Mouse (Mus musculus): Measurements from ENCODE around the gene Clps. TPM values are rescaled to one million over a fixed set of nuclear protein-coding genes. Genes with fewer than 3 reads are reported as not detected.

Gene Clps
- polyA plus RNA-seq, 1 experiment from 2014 or later, result 323 TPM

GRCm38 (mm10) chr17:28512696-28513095 is 47.9 kb downstream of the Clps start:
- H3K4me2 ChIP-seq (ENCODE audit: low read length), result no peak overlapping the region
- H3K4me1 ChIP-seq (replicated peaks; ENCODE audit: control insufficient read depth, insufficient read depth, low read length), result peaks cover 37% of the 10 kb centered on the region
- H3K27ac ChIP-seq (ENCODE audit: low read depth), result no peak overlapping the region
- DNase-seq (ENCODE audit: low spot score), result no peak
- H3K9me3 ChIP-seq (ENCODE audit: control insufficient read depth, low read length), result no peaks in the 10 kb centered on the region
- 34% methylated on average over 6 of the region's 6 CpGs for WGBS
- no peaks in the 10 kb centered on the region for H3K36me3 ChIP-seq (ENCODE audit: control insufficient read depth, insufficient read depth, low read length)
- no peak overlapping the region for H3K4me3 ChIP-seq (ENCODE audit: low read depth, low read length)
- no peak overlapping the region for H3K9ac ChIP-seq (ENCODE audit: low read length)
- no peaks in the 10 kb centered on the region for H3K27me3 ChIP-seq (replicated peaks; ENCODE audit: control insufficient read depth, insufficient read depth, low read length)
- ATAC-seq (replicated peaks; ENCODE audit: low FRiP score, low TSS enrichment, low read depth), result no peak

- Histone ChIP-seq H3K36me3 (ENCODE audit: control insufficient read depth, insufficient read depth, low read length) (no peaks in the 10 kb centered on the region), H3K4me2 (ENCODE audit: low read length) (no peak overlapping the region), H3K9me3 (ENCODE audit: control insufficient read depth, low read length) (no peaks in the 10 kb centered on the region), H3K27ac (ENCODE audit: low read depth) (no peak overlapping the region), H3K9ac (ENCODE audit: low read length) (no peak overlapping the region), H3K4me3 (ENCODE audit: low read depth, low read length) (no peak overlapping the region), H3K27me3 (replicated peaks; ENCODE audit: control insufficient read depth, insufficient read depth, low read length) (no peaks in the 10 kb centered on the region), H3K4me1 (replicated peaks; ENCODE audit: control insufficient read depth, insufficient read depth, low read length) (peaks cover 41% of the 10 kb centered on the region)
- DNase-seq (ENCODE audit: low spot score) (no peak), ATAC-seq (replicated peaks; ENCODE audit: low FRiP score, low TSS enrichment, low read depth) (no peak)
- WGBS, result 36% methylated on average over 9 of the region's 9 CpGs
These were observed 48.7 kb downstream of the Clps start for GRCm38 (mm10) chr17:28511616-28512541.

GRCm38 (mm10) chr17:28510445-28511342 is 49.9 kb downstream of the Clps start:
- WGBS, result 6% methylated on average over 28 of the region's 28 CpGs
- H3K9me3 ChIP-seq (ENCODE audit: control insufficient read depth, low read length), result no peaks in the 10 kb centered on the region
- H3K9ac ChIP-seq (ENCODE audit: low read length), result peak overlapping the region; percentile 27
- H3K4me2 ChIP-seq (ENCODE audit: low read length), result peak overlapping the region; percentile 45
- ATAC-seq (replicated peaks; ENCODE audit: low FRiP score, low TSS enrichment, low read depth) (no peak), DNase-seq (ENCODE audit: low spot score) (no peak)
- peak overlapping the region; percentile 33; the same call in 1 of the 2 replicates for H3K27ac ChIP-seq (ENCODE audit: low read depth)
- H3K36me3 ChIP-seq (ENCODE audit: control insufficient read depth, insufficient read depth, low read length), result no peaks in the 10 kb centered on the region
- no peaks in the 10 kb centered on the region for H3K27me3 ChIP-seq (replicated peaks; ENCODE audit: control insufficient read depth, insufficient read depth, low read length)
- peak overlapping the region; percentile 15 for H3K4me3 ChIP-seq (ENCODE audit: low read depth, low read length)
- peaks cover 34% of the 10 kb centered on the region for H3K4me1 ChIP-seq (replicated peaks; ENCODE audit: control insufficient read depth, insufficient read depth, low read length)

Small RNAs within 50 kb of the gene (microRNA-seq; reads per million reads assigned to microRNA genes)
- gene Gm25195 (not detected), gene Mir6969 (not detected)

Other genes with a start within 250 kb of the Clps start
- gene Fance, start 247.2 kb downstream of the Clps start, polyA plus RNA-seq (2014; fragmentation: Nextera tagmentation; extraction: Ambion mirVana), result 27.3 and 33.7 TPM in 2 replicates
- gene Rpl10a, start 232.3 kb downstream of the Clps start, polyA plus RNA-seq (2014; fragmentation: Nextera tagmentation; extraction: Ambion mirVana), result 909 and 955 TPM in 2 replicates
- gene Tead3, start 209.9 kb downstream of the Clps start, polyA plus RNA-seq (2014; fragmentation: Nextera tagmentation; extraction: Ambion mirVana), result 12.0 and 13.3 TPM in 2 replicates
- gene Tulp1, start 195.5 kb downstream of the Clps start, polyA plus RNA-seq (2014; fragmentation: Nextera tagmentation; extraction: Ambion mirVana), result 3.7 and 4.0 TPM in 2 replicates
- gene Fkbp5, start 43.2 kb downstream of the Clps start, polyA plus RNA-seq (2014; fragmentation: Nextera tagmentation; extraction: Ambion mirVana), result 8.1 and 8.7 TPM in 2 replicates
- gene Armc12, start 30.0 kb downstream of the Clps start, polyA plus RNA-seq (2014; fragmentation: Nextera tagmentation; extraction: Ambion mirVana), result not detected in 2 replicates
- gene Clpsl2, start 11.4 kb downstream of the Clps start, polyA plus RNA-seq (2014; fragmentation: Nextera tagmentation; extraction: Ambion mirVana), result not detected in 2 replicates
- gene Lhfpl5, start 14.9 kb upstream of the Clps start, polyA plus RNA-seq (2014; fragmentation: Nextera tagmentation; extraction: Ambion mirVana), result 1.5 and 2.0 TPM in 2 replicates
- gene Srpk1, start 61.9 kb upstream of the Clps start, polyA plus RNA-seq (2014; fragmentation: Nextera tagmentation; extraction: Ambion mirVana), result 124 and 126 TPM in 2 replicates
- 0.35 and 0.55 TPM in 2 replicates for gene Slc26a8, start 129.5 kb upstream of the Clps start, polyA plus RNA-seq (2014; fragmentation: Nextera tagmentation; extraction: Ambion mirVana)
- gene Mapk14, start 130.6 kb upstream of the Clps start, polyA plus RNA-seq (2014; fragmentation: Nextera tagmentation; extraction: Ambion mirVana), result 60.7 and 62.6 TPM in 2 replicates
- 4.0 and 4.7 TPM in 2 replicates for gene AC170998.1, start 165.3 kb upstream of the Clps start, polyA plus RNA-seq (2014; fragmentation: Nextera tagmentation; extraction: Ambion mirVana)
- gene Mapk13, start 208.5 kb upstream of the Clps start, polyA plus RNA-seq (2014; fragmentation: Nextera tagmentation; extraction: Ambion mirVana), result 135 and 136 TPM in 2 replicates
- gene Brpf3, start 240.3 kb upstream of the Clps start, polyA plus RNA-seq (2014; fragmentation: Nextera tagmentation; extraction: Ambion mirVana), result 11.1 and 12.9 TPM in 2 replicates

All from intestine, embryonic 14.5 days (tissue).